Comparison of ENCODE assay signal across 8 mouse cellular contexts in genomic region chr2:72477221-72477620, GRCm38 (mm10). TPM values are rescaled to one million over a fixed set of nuclear protein-coding genes. Genes with fewer than 3 reads are reported as not detected.
DNase-seq lines count a peak whose midpoint lies in the region; ATAC-seq lines count a peak whose summit lies in the region.

No protein-coding gene starts in this region.

- peak overlapping the region; percentile 77 for H3K4me3 ChIP-seq in heart, embryonic 10.5 days
- peak overlapping the region; percentile 89 for H3K4me3 ChIP-seq in liver, embryonic 16.5 days (ENCODE audit: low read depth, low read length)

- no peaks in the 10 kb centered on the region for H3K9me3 ChIP-seq in heart, embryonic 10.5 days
- no peaks in the 10 kb centered on the region for H3K9me3 ChIP-seq in liver, embryonic 16.5 days (replicated peaks; ENCODE audit: control insufficient read depth, low read length)

- intact Hi-C loops in heart, postnatal 14 days (cut with DNase I): loop anchor here (10.0 kb wide), 1 partner anchor 192 kb away; the partner anchor contains the start of gene Map3k20
- intact Hi-C loops in left cerebral cortex, postnatal 10 days (cut with DNase I): no loop called here

- peak overlapping the region; percentile 95 for H3K27ac ChIP-seq in heart, embryonic 10.5 days
- H3K27ac ChIP-seq in liver, embryonic 16.5 days (ENCODE audit: low read length): peak overlapping the region; percentile 92

- no peak for ATAC-seq in liver, embryonic 16.5 days (ENCODE audit: low read depth)
- no peak for ATAC-seq in monocyte, adult 5-6 weeks (replicated peaks; ENCODE audit: insufficient number of reproducible peaks, low FRiP score, low TSS enrichment, poor library complexity, severe bottlenecking)

- peaks cover 41% of the 10 kb centered on the region for H3K4me1 ChIP-seq in heart, embryonic 10.5 days
- H3K4me1 ChIP-seq in liver, embryonic 16.5 days (ENCODE audit: control insufficient read depth, low read depth, low read length): peaks cover 32% of the 10 kb centered on the region

- H3K9ac ChIP-seq in liver, embryonic 16.5 days (ENCODE audit: low read depth, low read length): peak overlapping the region; percentile 86

- H3K4me2 ChIP-seq in liver, embryonic 16.5 days (ENCODE audit: low read depth, low read length): peak overlapping the region; percentile 93

- DNase-seq in heart, embryonic 10.5 days (ENCODE audit: low spot score): no peak
- DNase-seq in heart, postnatal 14 days: no peak
- DNase-seq in c-Kit-negative CD71-positive TER-119-positive erythroid progenitor cells, embryonic 14.5 days (ENCODE audit: low read depth, low spot score): peak; percentile 11
- DNase-seq in induced T-regulatory cell, adult 2 months (ENCODE audit: low read depth): peak; percentile 29
- no peak for DNase-seq in right cerebral cortex, postnatal 25 days
- no peak for DNase-seq in left cerebral cortex, postnatal 10 days (ENCODE audit: extremely low spot score in 1 of 2, low spot score in 2 of 2)

- peaks cover 36% of the 10 kb centered on the region for H3K36me3 ChIP-seq in heart, embryonic 10.5 days
- H3K36me3 ChIP-seq in liver, embryonic 16.5 days (ENCODE audit: control insufficient read depth, insufficient read depth): peaks cover 11% of the 10 kb centered on the region

- no peaks in the 10 kb centered on the region for H3K27me3 ChIP-seq in heart, embryonic 10.5 days (ENCODE audit: insufficient read depth, poor library complexity, severe bottlenecking)
- no peaks in the 10 kb centered on the region for H3K27me3 ChIP-seq in liver, embryonic 16.5 days (ENCODE audit: control insufficient read depth, insufficient read depth, low read depth, low read length)

- 6% methylated on average over 11 of the region's 11 CpGs for WGBS in heart, embryonic 10.5 days
- 2% methylated on average over 11 of the region's 11 CpGs for WGBS in liver, embryonic 16.5 days (ENCODE audit: insufficient replicate concordance)

RNA-seq across cellular contexts. Expression of gene Cdca7, which starts 1.3 kb away (rescaled TPM):
- polyA plus RNA-seq in heart, embryonic 10.5 days (2016; fragmentation: Nextera tagmentation; extraction: Ambion mirVana): 72.0 and 119 TPM in 2 replicates
- total RNA-seq in heart, postnatal 14 days (2021): 1 to 10 TPM; 2.9 to 9.4 TPM
- 38.8 and 40.7 TPM in 2 replicates for polyA plus RNA-seq in liver, embryonic 16.5 days (2015; fragmentation: Nextera tagmentation; extraction: Ambion mirVana)
- total RNA-seq in monocyte, adult 5-6 weeks (2017): 0.38 to 2.7 TPM (median 1.6 TPM) in 3 replicates
- 1 to 10 TPM; 6.0 to 7.0 TPM for total RNA-seq in left cerebral cortex, postnatal 10 days (2021)

Comparison
In these comparisons a context has a peak if more than half of its experiments do, and no peak if none do; other contexts are left out.
1. DNase-seq: peak in c-Kit-negative CD71-positive TER-119-positive erythroid progenitor cells, embryonic 14.5 days (single experiment) and induced T-regulatory cell, adult 2 months (single experiment); none in heart, embryonic 10.5 days (single experiment), heart, postnatal 14 days (0 of 2), right cerebral cortex, postnatal 25 days (single experiment) and left cerebral cortex, postnatal 10 days (0 of 2).